Mouse (Mus musculus) CH12.LX (cell line): ENCODE results near the gene Tet3. TPM values are rescaled to one million over a fixed set of nuclear protein-coding genes. Genes with fewer than 3 reads are reported as not detected.

Experiments
- DNase-seq: peaks from one replicate; pipeline ENCODE4 v3.0.0-alpha.2; 2013; ENCODE audit errors: extremely low read depth
- H3K27ac ChIP-seq: 2 replicates; pipeline ENCODE4 v1.5.1; 2012; ENCODE audit warnings: low read depth, mild to moderate bottlenecking, control low read depth, moderate library complexity; ENCODE audit not compliant: insufficient read depth
- H3K27me3 ChIP-seq: replicated peaks from 2 replicates; pipeline ENCODE3; 2012; ENCODE audit warnings: inconsistent platforms
- H3K36me3 ChIP-seq, 2 experiments: replicated peaks in 1 of 2; 2 replicates each; pipeline versions ENCODE3 to v1.6.1; 2012; ENCODE audit warnings: inconsistent platforms in 1 of 2, low read length in 1 of 2, mild to moderate bottlenecking in 1 of 2, mixed read lengths in 1 of 2, moderate library complexity in 1 of 2; ENCODE audit not compliant: control insufficient read depth in 1 of 2, insufficient read depth in 1 of 2
- H3K4me1 ChIP-seq, 2 experiments: 2 replicates each; pipeline ENCODE4 v1.6.1; 2012; ENCODE audit warnings: inconsistent platforms in 1 of 2, moderate library complexity in 1 of 2; ENCODE audit not compliant: insufficient read depth in 2 of 2, control insufficient read depth in 1 of 2
- H3K4me2 ChIP-seq: 2 replicates; pipeline ENCODE4 v1.6.1; 2012; ENCODE audit warnings: low read depth, mild to moderate bottlenecking, control low read depth; ENCODE audit not compliant: poor library complexity, insufficient read depth, severe bottlenecking
- H3K4me3 ChIP-seq, 3 experiments: fragments of 150-350 bp in 1 of 3; sonication (generic) in 1 of 3; replicated peaks in 1 of 3; 2 replicates each; pipeline versions ENCODE3 to v1.5.1; 2011 to 2012; ENCODE audit warnings: low read depth in 2 of 3, low read length in 2 of 3, mild to moderate bottlenecking in 2 of 3, moderate library complexity in 2 of 3, control low read depth in 1 of 3, improper control_type of control experiment in 1 of 3, inconsistent platforms in 1 of 3, mixed read lengths in 1 of 3; ENCODE audit not compliant: poor library complexity in 1 of 3
- H3K79me2 ChIP-seq: replicated peaks from 2 replicates; pipeline ENCODE4 v1.6.1; 2012; ENCODE audit warnings: mild to moderate bottlenecking, moderate library complexity; ENCODE audit not compliant: control insufficient read depth, poor library complexity, insufficient read depth, severe bottlenecking; ENCODE audit errors: extremely low read depth
- H3K9ac ChIP-seq: 2 replicates; pipeline ENCODE4 v1.6.1; 2012; ENCODE audit warnings: low read depth, mild to moderate bottlenecking, control low read depth, moderate library complexity; ENCODE audit not compliant: insufficient read depth
- H3K9me3 ChIP-seq: replicated peaks from 2 replicates; pipeline ENCODE3; 2012; ENCODE audit warnings: low read length, inconsistent platforms, mixed read lengths
- BHLHE40 ChIP-seq: IDR thresholded peaks from 2 replicates; pipeline ENCODE4 v1.6.1; 2011; ENCODE audit warnings: mild to moderate bottlenecking, low read depth, low read length, improper control_type of control experiment
- CTCF ChIP-seq, 2 experiments: IDR thresholded peaks in 1 of 2; conservative IDR thresholded peaks in 1 of 2; 2 replicates each; pipeline ENCODE4 v1.5.1; 2011 to 2012; ENCODE audit warnings: low read depth in 2 of 2, low read length in 2 of 2, improper control_type of control experiment in 1 of 2, inconsistent platforms in 1 of 2, mild to moderate bottlenecking in 1 of 2, moderate library complexity in 1 of 2
- E2F4 ChIP-seq: IDR thresholded peaks from 2 replicates; pipeline ENCODE4 v1.6.1; 2011; ENCODE audit warnings: low read depth, low read length, improper control_type of control experiment; ENCODE audit not compliant: insufficient replicate concordance
- EP300 ChIP-seq: IDR thresholded peaks from 2 replicates; pipeline ENCODE4 v1.6.1; 2011; ENCODE audit warnings: low read length, improper control_type of control experiment
- JUN ChIP-seq: IDR thresholded peaks from 2 replicates; pipeline ENCODE4 v1.6.1; 2011; ENCODE audit warnings: low read depth, mild to moderate bottlenecking, low read length, improper control_type of control experiment, moderate library complexity; ENCODE audit not compliant: insufficient read depth
- JUND ChIP-seq: conservative IDR thresholded peaks from 2 replicates; pipeline ENCODE4 v1.6.1; 2011; ENCODE audit warnings: low read depth, low read length, improper control_type of control experiment
- KAT2A ChIP-seq: IDR thresholded peaks from 2 replicates; pipeline ENCODE4 v1.6.1; 2012; ENCODE audit warnings: low read length, improper control_type of control experiment, inconsistent platforms; ENCODE audit not compliant: insufficient replicate concordance
- MAX ChIP-seq: IDR thresholded peaks from 2 replicates; pipeline ENCODE4 v1.6.1; 2011; ENCODE audit warnings: low read length, improper control_type of control experiment
- MAZ ChIP-seq: IDR thresholded peaks from 2 replicates; pipeline ENCODE4 v1.6.1; 2012; ENCODE audit warnings: low read depth, mild to moderate bottlenecking, inconsistent platforms, low read length, improper control_type of control experiment, moderate library complexity
- MXI1 ChIP-seq: IDR thresholded peaks from 2 replicates; pipeline ENCODE4 v1.6.1; 2011; ENCODE audit warnings: mild to moderate bottlenecking, low read depth, low read length, improper control_type of control experiment
- NELFE ChIP-seq: IDR thresholded peaks from 2 replicates; pipeline ENCODE4 v1.6.1; 2011; ENCODE audit warnings: low read depth, low read length, improper control_type of control experiment
- NRF1 ChIP-seq: IDR thresholded peaks from 2 replicates; pipeline ENCODE4 v1.6.1; 2014; ENCODE audit warnings: low read depth, mild to moderate bottlenecking, inconsistent platforms, low read length, improper control_type of control experiment, moderate library complexity
- RCOR1 ChIP-seq: conservative IDR thresholded peaks from 2 replicates; pipeline ENCODE4 v1.6.1; 2012; ENCODE audit warnings: low read depth, mild to moderate bottlenecking, inconsistent platforms, low read length, improper control_type of control experiment
- TBP ChIP-seq: conservative IDR thresholded peaks from 2 replicates; pipeline ENCODE4 v1.6.1; 2011; ENCODE audit warnings: low read depth, low read length, improper control_type of control experiment
- UBTF ChIP-seq: IDR thresholded peaks from 2 replicates; pipeline ENCODE4 v1.6.1; 2012; ENCODE audit warnings: low read depth, mild to moderate bottlenecking, inconsistent platforms, low read length, improper control_type of control experiment, moderate library complexity
- USF2 ChIP-seq: conservative IDR thresholded peaks from 2 replicates; pipeline ENCODE4 v1.6.1; 2011; ENCODE audit warnings: low read depth, low read length, improper control_type of control experiment
- ZKSCAN1 ChIP-seq: IDR thresholded peaks from 2 replicates; pipeline ENCODE4 v1.6.1; 2012; ENCODE audit warnings: low read depth, inconsistent platforms, low read length, improper control_type of control experiment, borderline replicate concordance
- dilution Hi-C: fragments of 300-500 bp; cut with MboI; formaldehyde crosslinking; loops from 2 replicates; pipeline ENCODE4 v1.14.3; 2020; ENCODE audit warnings: low sequenced_read_pairs; ENCODE audit not compliant: extremely low pct_unique_long_range_greater_than_20kb, extremely low pct_ligation_motif_present
- in situ Hi-C: fragments of 300-500 bp; cut with MboI; formaldehyde crosslinking; loops from 3 replicates; pipeline ENCODE4 v1.14.3; 2019; ENCODE audit warnings: low sequenced_read_pairs, low pct_ligation_motif_present, low pct_unique_long_range_greater_than_20kb, mixed read lengths
- polyA plus RNA-seq: library from polyadenylated mRNA; unstranded; fragments of >175 nt; gene quantifications from 2 replicates; pipeline ENCODE4 v1.2.1, GENCODE M21; 2012; ENCODE audit warnings: low read depth; ENCODE audit not compliant: insufficient read length
- total RNA-seq, 2 experiments: library from RNA; depleted of rRNA; stranded (reverse); fragments of 300-350 nt in 1 of 2; fragments of >200 nt in 1 of 2; gene quantifications; 2 replicates each; pipeline ENCODE4 v1.2.3; 2012 to 2014

The Tet3 gene
- total and polyA plus RNA-seq, 3 experiments: 3.2 to 10.0 (median 8.2) TPM

DNA sequence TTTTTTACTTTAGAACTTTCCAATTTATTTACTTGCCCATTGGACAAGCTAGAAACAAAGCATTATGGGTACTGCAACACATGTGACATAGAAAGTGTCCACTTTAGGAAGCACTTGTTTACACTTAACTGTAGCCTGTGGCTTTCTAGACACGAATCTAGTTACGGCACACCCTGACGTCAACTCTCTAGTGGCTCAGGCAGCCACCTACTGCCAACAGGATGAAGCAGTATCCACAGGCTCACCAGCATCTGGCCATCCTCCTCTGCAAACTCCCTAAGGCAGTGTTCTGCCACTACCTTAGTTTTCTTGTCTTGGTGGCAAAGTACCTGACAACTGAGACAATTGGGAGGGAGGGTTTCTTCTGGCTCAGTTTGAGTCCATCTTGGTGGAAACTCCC lies 44.5 kb upstream of the Tet3 start:
- H3K9me3 ChIP-seq: peaks cover 2% of the 10 kb centered on the region
- dilution Hi-C loops: no loop called here
- no peak overlapping the region for H3K4me3 ChIP-seq
- H3K27ac ChIP-seq: no peak overlapping the region
- peaks cover 17 to 48% of the 10 kb centered on the region in 2 experiments for H3K4me1 ChIP-seq
- DNase-seq: no peak
- no peak overlapping the region for H3K4me2 ChIP-seq
- H3K36me3 ChIP-seq: peaks cover 0 to 33% of the 10 kb centered on the region in 2 experiments
- no peak overlapping the region for H3K9ac ChIP-seq
- H3K27me3 ChIP-seq: no peaks in the 10 kb centered on the region
- in situ Hi-C loops: no loop called here
- no peaks in the 10 kb centered on the region; the same call in 1 of the 2 replicates for H3K79me2 ChIP-seq
- no peak for TF ChIP-seq CTCF (conservative IDR thresholded peaks at IDR 0.05 in 1 of 2, IDR thresholded peaks at IDR 0.05 in 1 of 2; ENCODE audit: low read depth in 2 of 2, low read length in 2 of 2)
- TF ChIP-seq USF2: no peak
- no peak for TF ChIP-seq EP300
- no peak for TF ChIP-seq ZKSCAN1
- TF ChIP-seq E2F4: no peak
- no peak for TF ChIP-seq RCOR1
- no peak for TF ChIP-seq JUN
- TF ChIP-seq KAT2A: no peak
- TF ChIP-seq NRF1: no peak
- no peak for TF ChIP-seq NELFE
- TF ChIP-seq BHLHE40: no peak
- no peak for TF ChIP-seq JUND

DNA sequence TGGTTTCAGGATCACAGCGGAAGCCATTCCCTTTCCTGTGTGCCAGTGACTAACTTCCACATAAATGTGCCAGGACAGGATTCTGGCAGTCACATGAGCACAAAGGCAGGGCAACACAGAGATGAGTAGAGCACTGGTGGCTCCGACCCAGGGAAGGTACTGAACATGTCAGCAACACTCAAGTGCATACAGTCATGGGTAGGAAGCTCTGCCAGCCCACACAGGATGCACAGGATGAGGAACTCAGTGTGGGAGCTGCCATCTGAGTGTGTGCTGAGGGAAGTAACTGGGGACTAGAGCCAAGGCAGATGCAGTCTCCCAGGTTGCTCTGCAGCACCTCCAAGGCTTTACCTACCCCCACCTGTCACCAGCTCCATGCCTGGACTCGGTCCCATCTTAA lies 43.8 kb upstream of the Tet3 start:
- H3K4me2 ChIP-seq: no peak overlapping the region
- H3K4me3 ChIP-seq: no peak overlapping the region
- no peak for DNase-seq
- H3K79me2 ChIP-seq: no peaks in the 10 kb centered on the region; the same call in 1 of the 2 replicates
- TF ChIP-seq MAX: no peak
- TF ChIP-seq MAZ: no peak
- no peak for TF ChIP-seq MXI1
- TF ChIP-seq NRF1: no peak
- TF ChIP-seq RCOR1: no peak
- no peak for TF ChIP-seq UBTF
- TF ChIP-seq JUND: no peak
- no peak for TF ChIP-seq CTCF (conservative IDR thresholded peaks at IDR 0.05 in 1 of 2, IDR thresholded peaks at IDR 0.05 in 1 of 2; ENCODE audit: low read depth in 2 of 2, low read length in 2 of 2)
- TF ChIP-seq ZKSCAN1: no peak
- no peak for TF ChIP-seq TBP
- TF ChIP-seq, all 38 proteins: peak for 0
- H3K9me3 ChIP-seq: peaks cover 2% of the 10 kb centered on the region
- dilution Hi-C loops: no loop called here
- in situ Hi-C loops: no loop called here
- peaks cover 0 to 40% of the 10 kb centered on the region in 2 experiments for H3K36me3 ChIP-seq
- no peak overlapping the region for H3K27ac ChIP-seq
- no peak overlapping the region for H3K9ac ChIP-seq
- no peaks in the 10 kb centered on the region for H3K27me3 ChIP-seq
- peaks cover 13 to 43% of the 10 kb centered on the region in 2 experiments for H3K4me1 ChIP-seq
